Mouse (Mus musculus): ENCODE results near the gene Git2. TPM values are rescaled to one million over a fixed set of nuclear protein-coding genes. Genes with fewer than 3 reads are reported as not detected.

Gene Git2
- total RNA-seq, 2 experiments from 2014 or later: 32.0 to 46.1 TPM

GRCm38 (mm10) chr5:114737090-114737887 lies 38.0 kb downstream of the Git2 start:
- intact Hi-C loops (cut with DNase I): no loop called here
- DNase-seq (ENCODE audit: low spot score in 2 of 2): no peak

- intact Hi-C loops (cut with DNase I): no loop called here
- no peak for DNase-seq (ENCODE audit: low spot score in 2 of 2)
Measured at GRCm38 (mm10) chr5:114733606-114734005, 41.7 kb downstream of the Git2 start.

GRCm38 (mm10) chr5:114731969-114732368 lies 43.3 kb downstream of the Git2 start:
- no peak for DNase-seq (ENCODE audit: low spot score in 2 of 2)
- intact Hi-C loops (cut with DNase I): no loop called here

DNA sequence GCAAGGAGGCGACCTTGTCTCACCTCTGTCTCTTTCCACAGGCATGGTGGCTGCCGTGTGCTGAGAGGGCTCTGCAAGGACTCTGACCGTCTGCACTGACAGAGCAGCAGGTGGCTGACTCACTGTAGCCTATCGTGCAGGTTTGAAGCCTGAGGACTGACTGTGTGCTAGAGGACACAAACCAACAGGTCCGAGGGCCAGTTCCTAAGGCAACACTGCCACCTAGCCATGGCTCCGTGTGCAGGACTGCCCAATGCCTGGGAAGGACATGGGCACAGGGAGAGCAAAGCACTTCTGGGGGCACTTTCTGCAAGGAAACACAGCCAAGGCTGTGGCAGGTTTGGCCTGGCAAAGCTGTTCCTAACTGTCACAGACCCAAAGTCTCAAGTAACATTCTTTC lies 43.8 kb downstream of the Git2 start:
- DNase-seq (ENCODE audit: low spot score in 2 of 2): no peak
- intact Hi-C loops (cut with DNase I): no loop called here

DNA sequence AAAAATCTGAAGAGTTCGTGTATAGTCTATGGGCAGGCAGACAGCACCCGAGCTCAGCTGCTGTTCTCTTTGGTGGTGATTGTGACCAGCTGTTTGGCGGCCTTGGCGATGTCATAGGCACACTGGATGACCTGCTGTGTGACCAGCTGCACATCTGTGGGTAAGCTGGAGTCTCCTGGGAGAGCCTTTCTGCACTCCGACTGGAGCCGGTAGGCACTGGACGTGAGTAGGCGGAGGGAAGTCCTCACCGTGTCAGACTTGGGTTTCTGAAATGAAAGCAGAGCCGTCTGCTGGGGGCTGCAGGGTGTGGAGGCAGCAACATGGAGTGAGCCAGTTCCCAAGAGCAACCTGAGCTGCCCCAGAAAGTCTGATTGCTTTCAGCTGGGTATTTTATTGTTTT lies 45.2 kb downstream of the Git2 start:
- intact Hi-C loops (cut with DNase I): no loop called here
- DNase-seq (ENCODE audit: low spot score in 2 of 2): no peak

DNA sequence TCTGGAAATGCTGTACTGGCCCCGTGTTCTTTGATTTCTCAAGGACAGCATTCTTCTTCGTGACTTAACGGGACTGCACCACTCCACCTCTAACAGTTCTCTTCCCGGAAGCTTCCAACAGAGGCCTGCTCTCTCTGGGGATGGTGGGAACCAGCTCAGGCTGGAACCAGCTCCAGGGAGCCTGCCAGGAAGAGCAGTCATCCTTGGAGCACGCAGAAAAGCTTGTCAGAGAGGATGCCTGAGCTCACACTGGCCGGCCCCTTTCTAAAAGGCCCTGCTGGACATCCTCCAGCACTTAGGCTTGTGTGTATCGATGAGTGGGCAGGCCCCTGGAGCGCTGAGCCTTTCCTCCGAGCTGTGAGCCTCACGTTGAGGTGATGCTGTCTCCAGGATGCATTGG lies 47.2 kb downstream of the Git2 start:
- no peak for DNase-seq (ENCODE audit: low spot score in 2 of 2)

GRCm38 (mm10) chr5:114722846-114723245 lies 52.5 kb downstream of the Git2 start:
- intact Hi-C loops (cut with DNase I): no loop called here
- DNase-seq (ENCODE audit: low spot score in 2 of 2): no peak

More for the DNA sequence above, 47.2 kb downstream of the Git2 start:
- intact Hi-C loops (cut with DNase I): no loop called here

- intact Hi-C loops (cut with DNase I): no loop called here
- DNase-seq (ENCODE audit: low spot score in 2 of 2): no peak
Measured at GRCm38 (mm10) chr5:114721969-114722368, 53.3 kb downstream of the Git2 start.

GRCm38 (mm10) chr5:114720784-114721183 lies 54.5 kb downstream of the Git2 start:
- intact Hi-C loops (cut with DNase I): no loop called here
- DNase-seq (ENCODE audit: low spot score in 2 of 2): no peak

DNA sequence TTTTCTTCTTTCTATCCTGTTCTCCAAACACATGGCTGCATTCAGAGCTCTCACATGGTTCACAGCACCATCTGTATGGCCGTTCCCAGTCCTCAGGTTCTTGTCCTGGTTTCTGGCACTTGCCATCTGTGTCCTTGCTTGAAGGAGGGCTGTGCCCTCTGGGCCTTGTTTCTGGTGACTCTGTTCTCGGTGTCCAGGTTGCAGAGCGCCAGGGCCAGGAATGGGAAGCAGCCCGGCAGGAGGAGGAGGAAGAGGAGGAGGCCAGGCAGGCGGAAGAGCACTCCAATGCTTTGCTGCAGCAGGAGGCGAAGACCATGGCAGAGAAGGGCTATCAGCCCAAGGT lies 55.4 kb downstream of the Git2 start:
- DNase-seq (ENCODE audit: low spot score in 2 of 2): no peak
- intact Hi-C loops (cut with DNase I): no loop called here

GRCm38 (mm10) chr5:114719003-114719927 lies 56.1 kb downstream of the Git2 start:
- no peak for DNase-seq (ENCODE audit: low spot score in 2 of 2)
- intact Hi-C loops (cut with DNase I): no loop called here

- intact Hi-C loops (cut with DNase I): no loop called here
- no peak for DNase-seq (ENCODE audit: low spot score in 2 of 2)
Measured at GRCm38 (mm10) chr5:114718483-114718882, 56.8 kb downstream of the Git2 start.

- DNase-seq (ENCODE audit: low spot score in 2 of 2): no peak
- intact Hi-C loops (cut with DNase I): no loop called here
Measured at GRCm38 (mm10) chr5:114717937-114718336, 57.4 kb downstream of the Git2 start.

DNA sequence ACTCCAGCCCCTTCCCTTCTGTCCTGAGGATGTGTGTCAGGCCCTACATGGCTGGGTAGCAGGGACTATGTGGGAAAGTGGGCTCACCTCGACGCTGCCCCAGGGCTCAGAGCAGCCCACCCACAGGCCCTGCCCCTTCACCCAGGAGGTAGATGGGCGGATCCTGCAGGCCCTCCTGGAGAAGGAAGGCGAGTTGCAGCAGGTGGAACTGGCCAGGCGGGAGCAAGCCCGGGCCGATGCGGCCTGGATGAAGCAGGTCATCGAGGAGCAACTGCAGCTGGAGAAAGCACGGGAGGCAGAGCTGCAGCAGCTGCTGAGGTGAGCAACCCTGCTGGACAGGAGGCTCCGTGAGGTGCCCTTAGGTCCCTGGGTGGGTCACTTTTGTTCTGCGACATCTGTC lies 58.0 kb downstream of the Git2 start:
- DNase-seq (ENCODE audit: low spot score in 2 of 2): no peak
- intact Hi-C loops (cut with DNase I): no loop called here

DNA sequence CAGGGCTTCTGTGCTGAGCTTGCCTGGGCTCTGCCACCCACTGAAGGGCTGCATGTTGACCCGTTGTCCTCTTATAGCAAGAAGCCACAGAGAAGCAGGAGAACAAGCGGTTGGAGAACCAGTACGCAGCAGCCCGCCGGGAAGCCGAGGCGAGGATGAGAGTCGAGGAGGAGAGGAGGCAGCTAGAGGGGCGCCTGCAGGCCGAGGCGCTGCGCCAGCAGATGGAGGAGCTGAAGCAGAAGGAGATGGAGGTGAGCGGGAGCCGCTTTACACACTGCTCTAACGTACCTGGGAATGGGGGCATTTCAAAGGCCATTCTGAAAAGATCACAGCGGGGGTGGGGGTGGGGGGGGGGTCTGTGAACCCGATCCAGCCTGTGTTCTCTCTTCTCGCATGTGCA lies 60.8 kb downstream of the Git2 start:
- no peak for DNase-seq (ENCODE audit: low spot score in 2 of 2)
- intact Hi-C loops (cut with DNase I): no loop called here

GRCm38 (mm10) chr5:114709357-114709756 lies 66.0 kb downstream of the Git2 start:
- DNase-seq (ENCODE audit: low spot score in 2 of 2): no peak
- intact Hi-C loops (cut with DNase I): loop anchor here (5.0 kb wide), 1 partner anchor 63 kb away; the partner anchor contains the start of gene Ankrd13a

DNA sequence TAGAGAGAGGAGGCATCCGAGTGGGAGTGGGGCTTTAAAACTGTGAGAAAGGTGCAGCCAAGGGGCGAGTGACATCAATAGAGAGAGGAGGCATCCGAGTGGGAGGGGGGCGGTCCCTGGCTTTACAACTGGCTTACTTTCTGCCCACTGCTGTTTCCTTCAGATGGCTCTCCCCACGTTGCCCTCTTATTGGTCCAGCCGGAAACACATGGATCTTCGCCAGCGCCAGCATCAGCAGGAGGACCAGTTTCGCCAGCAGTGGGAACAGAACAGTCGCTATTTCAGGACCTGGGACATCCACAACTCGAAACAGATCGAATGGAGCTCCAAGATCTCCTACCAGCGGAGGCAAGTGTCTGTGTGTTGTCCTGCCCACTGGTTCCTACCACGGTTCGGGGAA lies 66.8 kb downstream of the Git2 start:
- DNase-seq (ENCODE audit: low spot score in 2 of 2): no peak
- intact Hi-C loops (cut with DNase I): loop anchor here (5.0 kb wide), 1 partner anchor 64 kb away; the partner anchor contains the start of gene Ankrd13a

- intact Hi-C loops (cut with DNase I): loop anchor here (5.0 kb wide), 1 partner anchor 65 kb away; the partner anchor contains the start of gene Ankrd13a
- peak; percentile 91 to 94 for DNase-seq (ENCODE audit: low spot score in 2 of 2)
Measured at GRCm38 (mm10) chr5:114707265-114708068, 67.8 kb downstream of the Git2 start, which contains the start of gene Tchp. TSS of gene Tchp (plus strand) at chr5:114707760.
